Mouse (Mus musculus) cerebellum, adult 2 months (tissue): ENCODE measurements at regions not wholly inside any gene's neighbourhood (a gene's known extent, or its start where the extent isn't known, plus 50 kb on each side); places are given as distances from the start of the nearest gene placed in this dataset.

Experiments used
- CTCF ChIP-seq: fragments of 200-500 bp; IDR thresholded peaks from 2 replicates; pipeline ENCODE4 v1.5.1; 2011; ENCODE audit warnings: low read depth, mild to moderate bottlenecking, control low read depth, low read length, moderate library complexity, borderline replicate concordance; ENCODE audit not compliant: insufficient read depth
- POLR2A ChIP-seq: fragments of 200-500 bp; IDR thresholded peaks from 2 replicates; pipeline ENCODE4 v1.6.1; 2011; ENCODE audit warnings: low read length, control low read depth, borderline replicate concordance; ENCODE audit not compliant: insufficient read depth

GRCm38 (mm10) chr11:21010867-21011266 lies 80.2 kb upstream of the Peli1 start:
- no peak for TF ChIP-seq CTCF
- TF ChIP-seq POLR2A = no peak
